Mouse (Mus musculus): ENCODE results near the gene Eya3. TPM values are rescaled to one million over a fixed set of nuclear protein-coding genes. Genes with fewer than 3 reads are reported as not detected.

Gene Eya3
- total RNA-seq, 1 experiment from 2014 or later: 18.3 TPM

DNA sequence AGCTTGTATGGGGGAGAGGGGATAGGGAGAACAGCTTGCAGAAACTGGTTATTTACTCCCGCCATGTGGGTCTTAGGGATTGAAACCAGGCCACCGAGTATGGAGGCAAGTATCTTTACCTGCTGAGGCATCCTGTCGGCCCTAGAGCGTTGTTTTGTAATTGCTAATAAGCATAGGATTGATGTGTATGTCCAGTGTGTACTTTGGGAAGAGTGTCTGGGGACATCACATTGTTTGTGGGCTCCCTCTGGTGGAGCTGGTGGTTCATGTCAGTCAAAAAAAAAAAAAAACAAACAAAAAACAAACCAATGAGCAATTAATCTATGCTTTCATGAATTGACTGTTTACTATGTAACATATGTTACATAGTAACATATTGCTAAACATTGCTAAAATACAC lies 2.2 kb upstream of the Eya3 start:
- 0 out of 2 replicates have a peak, but pooled peaks have one; percentile 34 for ATAC-seq (replicated peaks; ENCODE audit: low read depth, poor library complexity, severe bottlenecking)

DNA sequence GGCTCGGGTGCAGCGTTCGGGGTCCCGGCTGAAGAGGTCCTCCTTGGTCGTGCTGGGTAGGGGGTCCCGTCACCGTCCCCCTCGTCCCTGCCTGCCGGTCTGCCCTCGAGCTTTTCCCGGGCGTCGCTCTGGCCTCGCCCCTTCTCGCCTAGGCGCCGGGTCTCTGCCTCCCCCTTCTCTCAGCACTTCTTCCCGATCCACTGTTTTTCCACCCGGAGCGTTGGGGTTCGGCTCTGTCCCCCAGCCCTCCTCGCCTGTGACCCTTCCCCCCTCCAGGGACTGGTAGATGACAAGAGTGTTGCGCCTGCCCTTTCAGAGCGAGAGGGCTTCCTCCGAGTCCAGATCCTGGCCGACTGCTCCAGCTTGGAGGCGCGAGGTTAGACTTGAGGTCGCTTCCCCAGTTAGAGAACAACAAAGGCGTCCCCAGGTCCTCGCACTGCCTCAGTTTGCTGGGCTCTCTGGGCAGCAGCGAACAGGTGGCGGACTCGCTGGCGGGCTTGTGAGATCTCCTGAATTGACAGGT lies 465 bp downstream of the Eya3 start:
- ATAC-seq (replicated peaks; ENCODE audit: low read depth, poor library complexity, severe bottlenecking): peak; percentile 21; the same call in 1 of the 2 replicates

DNA sequence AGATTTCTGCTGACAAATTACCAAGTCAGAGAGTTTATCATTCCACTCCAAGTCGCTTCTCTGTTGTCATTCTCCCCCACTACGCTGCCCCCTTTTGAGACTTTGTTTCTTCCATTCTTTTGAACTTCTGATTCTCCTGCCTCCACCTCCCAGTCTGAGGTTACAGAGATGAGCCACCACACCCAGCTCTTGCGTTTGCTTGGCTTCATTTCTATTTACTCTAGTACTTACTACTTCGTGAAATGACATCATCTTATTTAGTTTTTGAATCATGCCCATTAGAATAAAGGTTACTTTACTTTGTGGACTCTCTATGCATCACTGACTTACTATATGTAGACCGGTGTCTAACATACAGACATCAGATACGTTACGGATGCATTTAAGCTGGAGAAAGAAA lies 8.7 kb downstream of the Eya3 start:
- no peak for ATAC-seq (replicated peaks; ENCODE audit: low read depth, poor library complexity, severe bottlenecking)

DNA sequence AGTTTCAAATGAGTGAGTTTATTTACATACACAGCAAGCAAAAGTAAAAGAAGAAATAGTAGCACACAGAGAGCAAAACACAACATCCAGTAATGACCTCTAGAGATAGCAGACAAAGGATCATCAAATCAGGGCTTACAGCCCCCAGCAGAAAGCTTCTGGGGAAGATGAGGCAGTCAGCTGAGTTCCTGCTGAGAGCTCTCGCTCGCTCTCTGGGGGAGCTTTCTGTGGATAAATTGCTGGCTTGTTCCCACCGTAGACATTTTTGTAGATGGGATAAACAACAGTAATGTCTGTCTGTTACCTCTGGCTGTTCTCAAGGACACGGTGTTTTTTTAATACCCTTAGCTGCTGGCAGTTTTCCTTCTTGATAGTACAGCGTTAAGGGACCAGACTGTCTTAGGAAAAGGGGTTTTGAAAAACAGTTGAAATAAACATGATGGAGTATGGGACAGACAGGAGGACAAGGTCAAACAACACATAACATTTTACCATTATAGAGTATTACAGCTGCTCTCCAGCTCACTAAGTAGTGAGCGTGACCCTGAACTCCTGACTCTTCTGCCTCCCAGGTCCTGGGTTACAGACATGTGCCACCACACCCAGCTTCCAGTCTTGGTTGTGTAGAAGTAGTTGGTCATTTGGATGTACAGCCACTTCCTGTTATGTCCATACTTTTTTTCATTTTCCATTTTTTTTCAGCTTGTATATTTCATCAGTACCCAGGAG lies 10.6 kb downstream of the Eya3 start:
- ATAC-seq (replicated peaks; ENCODE audit: low read depth, poor library complexity, severe bottlenecking): no peak

DNA sequence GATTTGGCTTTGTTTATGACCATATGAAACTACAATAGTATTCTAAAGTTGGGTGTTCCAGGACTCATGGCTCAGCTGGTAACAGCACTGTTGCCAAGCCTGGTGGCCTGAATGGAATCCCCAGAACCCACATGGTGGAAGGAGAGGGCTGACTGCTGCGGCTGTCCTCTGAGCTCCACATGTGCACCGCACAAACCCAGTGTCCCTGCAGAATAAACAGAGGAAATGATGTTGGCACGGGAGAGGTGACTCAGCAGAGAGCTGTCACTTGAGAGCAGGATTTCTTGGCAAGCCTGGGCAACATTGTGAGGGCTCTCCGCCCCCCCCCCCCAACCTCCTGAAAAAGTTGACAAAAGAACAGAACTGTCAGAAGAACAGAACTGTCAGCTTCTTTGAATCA lies 14.1 kb downstream of the Eya3 start:
- peak; percentile 95 for ATAC-seq (replicated peaks; ENCODE audit: low read depth, poor library complexity, severe bottlenecking)

DNA sequence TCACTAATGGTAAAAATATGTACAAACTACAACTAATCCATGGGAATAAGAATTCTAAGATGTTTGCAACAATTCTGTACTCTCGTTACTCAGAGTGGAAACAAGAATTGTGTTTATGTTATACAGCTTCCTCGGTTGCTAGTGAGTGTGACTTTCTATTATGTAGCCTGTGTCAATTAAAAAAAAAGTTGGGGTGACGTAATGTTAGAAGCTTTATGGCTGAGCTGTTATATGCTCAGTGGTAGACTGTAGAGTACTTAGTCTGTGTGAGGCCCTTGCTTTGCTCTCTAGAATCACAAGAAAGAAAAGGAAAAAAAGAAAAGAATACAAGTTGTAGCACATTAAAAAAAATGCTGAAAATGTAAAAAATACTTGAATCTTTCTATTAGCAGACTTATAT lies 15.0 kb downstream of the Eya3 start:
- no peak for ATAC-seq (replicated peaks; ENCODE audit: low read depth, poor library complexity, severe bottlenecking)

DNA sequence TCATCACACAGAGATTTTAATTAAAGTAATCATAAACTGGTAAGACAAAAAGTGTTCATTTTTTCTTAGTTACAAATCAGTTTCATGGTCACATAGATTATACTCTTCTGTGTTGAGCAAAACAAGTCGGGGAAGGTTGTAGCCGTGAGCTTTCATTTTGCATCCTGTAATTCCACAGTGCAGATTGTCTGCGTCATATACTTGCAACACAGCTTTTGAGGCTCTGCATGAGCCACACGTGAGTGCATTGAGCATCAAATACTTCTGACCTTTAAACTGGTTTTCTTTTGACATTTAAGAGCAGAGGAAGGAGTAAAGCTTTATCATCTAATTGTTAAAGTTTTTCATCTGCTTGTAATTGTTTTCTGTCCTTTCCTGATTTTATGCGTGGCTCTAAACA lies 16.5 kb downstream of the Eya3 start:
- ATAC-seq (replicated peaks; ENCODE audit: low read depth, poor library complexity, severe bottlenecking): no peak

DNA sequence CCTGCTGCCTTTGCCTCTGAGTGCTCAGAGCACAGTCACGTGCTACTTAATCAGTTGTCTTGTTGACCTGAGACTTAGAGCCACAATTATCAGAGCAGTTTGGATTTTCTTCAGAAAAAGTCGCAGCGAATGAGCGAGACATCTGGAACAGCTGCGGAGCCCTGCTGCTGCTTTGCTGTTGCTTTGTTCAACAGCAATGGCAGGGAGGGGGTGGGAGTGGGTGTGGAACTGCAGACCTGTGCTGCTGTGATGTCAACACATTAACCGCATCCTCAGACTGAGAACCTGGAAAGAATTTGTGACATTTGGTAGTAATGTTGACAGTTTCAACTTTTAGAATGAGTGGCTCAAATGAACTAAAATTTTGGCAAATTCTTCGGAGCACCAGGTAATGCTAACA lies 20.3 kb downstream of the Eya3 start:
- no peak for ATAC-seq (replicated peaks; ENCODE audit: low read depth, poor library complexity, severe bottlenecking)

DNA sequence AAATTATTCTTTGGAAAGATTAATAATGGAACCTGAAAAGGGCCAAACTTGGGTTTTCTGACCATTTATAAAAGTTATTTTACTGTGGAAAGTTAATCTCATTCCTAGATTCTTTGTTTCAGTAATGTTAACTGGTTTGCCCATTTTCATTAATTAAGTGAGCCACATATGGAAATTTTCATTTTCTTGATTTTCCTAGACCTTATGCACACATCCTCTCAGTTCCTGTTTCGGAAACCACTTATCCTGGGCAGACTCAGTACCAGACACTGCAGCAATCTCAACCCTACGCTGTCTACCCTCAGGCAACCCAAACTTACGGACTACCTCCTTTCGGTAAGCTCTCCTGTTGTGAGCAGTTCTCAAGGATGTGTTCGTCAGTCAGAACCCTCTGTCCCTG lies 33.9 kb downstream of the Eya3 start:
- no peak for ATAC-seq (replicated peaks; ENCODE audit: low read depth, poor library complexity, severe bottlenecking)

DNA sequence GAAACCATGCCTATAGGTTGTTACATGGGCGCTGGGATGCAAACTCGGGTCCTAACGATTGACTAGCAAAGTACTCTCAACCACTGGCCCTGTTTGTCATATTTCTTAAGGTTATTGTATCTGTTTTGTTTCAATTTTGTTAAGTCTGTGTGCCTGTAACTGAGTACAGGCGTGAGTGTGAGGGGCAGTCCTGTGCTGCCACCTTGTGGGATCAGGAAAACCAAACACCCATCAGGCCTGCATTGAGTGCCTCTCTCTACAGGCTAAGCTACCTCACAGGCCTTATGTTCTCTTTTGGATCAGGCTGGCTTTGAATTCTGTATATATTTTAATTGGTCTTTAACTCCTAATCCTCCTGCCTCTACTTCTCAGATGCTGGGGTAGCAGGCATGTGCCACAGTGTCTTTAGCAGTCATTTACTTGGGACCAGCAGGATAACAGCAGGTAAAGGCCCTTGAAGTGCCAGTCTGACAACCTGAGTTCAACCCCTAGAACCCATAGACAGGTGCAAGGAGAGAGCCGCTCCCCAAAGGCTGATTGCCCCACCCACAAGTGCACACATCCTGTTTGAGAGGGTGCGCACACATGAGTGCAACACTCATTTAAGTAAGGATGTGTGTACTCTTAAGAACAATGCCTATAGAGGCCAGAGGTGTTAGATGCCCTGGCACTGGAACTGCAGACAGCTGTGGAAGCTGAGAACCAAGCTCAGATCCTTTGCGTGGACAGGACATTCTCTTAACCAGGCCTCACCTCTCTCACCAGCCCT lies 38.2 kb downstream of the Eya3 start:
- peak; percentile 89 for ATAC-seq (replicated peaks; ENCODE audit: low read depth, poor library complexity, severe bottlenecking)

DNA sequence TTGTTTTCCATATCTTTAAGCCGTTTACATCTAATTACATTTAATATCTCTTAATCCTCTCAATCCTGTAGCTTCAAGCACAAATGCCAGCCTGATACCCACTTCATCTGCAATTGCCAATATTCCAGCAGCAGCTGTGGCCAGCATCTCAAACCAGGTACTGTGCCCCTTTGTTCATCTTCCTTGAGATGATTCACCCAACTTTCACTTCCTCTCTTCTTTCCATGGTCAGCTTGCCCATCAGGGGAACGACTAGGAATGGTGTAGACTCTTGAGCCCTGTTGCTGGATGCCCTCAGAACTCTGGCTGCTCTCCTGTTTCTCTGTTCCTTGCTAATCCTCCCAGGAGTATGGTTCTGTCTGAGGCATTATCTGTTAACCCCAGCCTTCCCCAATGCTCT lies 50.8 kb downstream of the Eya3 start:
- ATAC-seq (replicated peaks; ENCODE audit: low read depth, poor library complexity, severe bottlenecking): no peak

DNA sequence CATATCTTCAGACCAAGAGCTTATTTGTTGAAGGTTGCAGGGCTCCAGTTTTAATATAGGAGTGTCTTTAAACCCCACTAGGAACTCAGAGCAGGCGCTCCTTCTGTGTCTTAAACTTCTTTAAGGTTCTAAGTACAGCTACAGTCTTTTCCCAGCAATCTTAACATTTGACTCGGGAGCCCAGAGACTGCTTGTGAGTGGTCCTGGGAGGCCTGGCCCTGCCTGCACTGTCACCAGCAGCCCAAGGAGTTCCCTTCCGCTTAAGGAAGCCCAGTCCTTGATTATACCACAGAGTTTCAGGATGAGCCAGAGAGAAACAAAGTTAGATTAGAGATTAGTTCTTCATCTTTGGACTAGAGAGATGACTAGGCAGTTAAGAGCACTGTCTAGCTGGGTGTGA lies 54.6 kb downstream of the Eya3 start:
- no peak for ATAC-seq (replicated peaks; ENCODE audit: low read depth, poor library complexity, severe bottlenecking)

DNA sequence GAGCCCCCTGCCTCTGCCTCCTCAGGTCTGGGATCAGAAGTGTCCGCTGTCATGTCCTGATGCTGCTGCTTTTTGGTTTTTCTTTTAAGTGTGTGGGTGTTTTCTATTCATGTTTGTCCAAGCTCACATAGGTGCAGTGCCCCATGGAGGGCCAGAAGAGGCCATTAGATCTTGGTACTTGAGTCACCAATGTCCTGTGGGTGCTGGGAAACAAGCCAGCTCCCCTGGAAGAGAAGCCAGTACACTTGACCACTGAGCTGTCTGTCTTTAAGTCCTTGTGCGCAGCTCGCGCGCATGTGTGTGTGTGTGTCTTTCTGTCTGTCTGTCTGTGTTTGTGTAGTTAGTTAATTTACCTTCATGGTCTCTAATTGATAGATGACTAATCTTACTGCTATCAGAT lies 63.3 kb downstream of the Eya3 start:
- ATAC-seq (replicated peaks; ENCODE audit: low read depth, poor library complexity, severe bottlenecking): no peak

DNA sequence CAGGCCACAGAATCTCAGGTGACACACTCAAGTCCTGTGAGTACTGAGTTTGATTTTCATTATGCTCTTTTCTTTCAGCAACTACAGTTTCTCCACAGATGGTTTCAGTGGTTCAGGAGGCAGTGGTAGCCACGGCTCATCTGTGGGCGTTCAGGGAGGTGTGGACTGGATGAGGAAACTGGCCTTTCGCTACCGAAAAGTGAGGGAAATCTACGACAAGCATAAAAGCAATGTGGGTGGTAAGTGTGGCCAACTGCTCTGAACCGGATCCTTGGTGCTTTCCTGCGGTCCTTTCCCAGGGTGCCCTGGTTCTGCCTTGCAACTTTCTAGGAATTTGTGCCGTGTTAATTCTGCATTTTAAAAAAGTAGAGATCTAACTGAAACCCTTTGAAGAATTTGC lies 68.1 kb downstream of the Eya3 start:
- no peak for ATAC-seq (replicated peaks; ENCODE audit: low read depth, poor library complexity, severe bottlenecking)

DNA sequence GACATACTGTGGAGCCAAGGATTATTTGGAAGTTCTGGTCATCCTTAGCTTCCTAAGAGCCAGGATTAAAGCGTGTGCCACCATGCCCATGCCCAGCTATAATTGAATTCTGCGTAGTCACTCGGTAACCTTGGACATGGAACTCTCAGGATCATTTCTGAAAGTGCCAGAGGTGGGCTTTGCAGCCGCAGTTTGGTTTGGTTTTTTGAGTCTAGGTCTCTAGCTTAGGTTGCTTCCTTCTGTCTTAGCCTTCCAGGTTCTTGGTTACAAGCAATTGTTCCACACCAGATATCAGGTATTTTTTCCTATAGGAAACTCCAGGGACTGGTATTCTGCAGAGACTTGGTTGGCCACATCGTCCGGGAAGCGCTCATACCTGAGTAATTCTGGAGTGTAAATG lies 74.4 kb downstream of the Eya3 start:
- ATAC-seq (replicated peaks; ENCODE audit: low read depth, poor library complexity, severe bottlenecking): no peak

DNA sequence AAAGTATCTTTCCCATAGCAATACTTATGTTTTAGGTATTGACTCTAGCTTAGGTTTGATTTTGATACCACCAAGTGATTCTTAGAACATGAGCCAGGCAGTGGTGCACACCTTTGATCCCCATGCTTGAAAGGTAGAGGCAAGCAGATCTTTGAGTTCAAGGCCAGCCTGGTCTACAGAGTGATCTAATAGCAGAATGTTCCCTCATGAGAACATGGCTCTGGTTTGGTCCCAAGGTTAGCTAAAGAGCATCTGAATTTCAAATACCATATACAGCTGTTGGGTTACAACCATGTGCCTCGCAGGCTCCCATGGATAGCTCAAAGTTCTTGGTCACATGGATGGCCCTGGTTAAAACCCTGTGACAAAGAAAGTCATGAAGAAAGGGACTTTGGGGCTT lies 79.5 kb downstream of the Eya3 start:
- ATAC-seq (replicated peaks; ENCODE audit: low read depth, poor library complexity, severe bottlenecking): no peak

DNA sequence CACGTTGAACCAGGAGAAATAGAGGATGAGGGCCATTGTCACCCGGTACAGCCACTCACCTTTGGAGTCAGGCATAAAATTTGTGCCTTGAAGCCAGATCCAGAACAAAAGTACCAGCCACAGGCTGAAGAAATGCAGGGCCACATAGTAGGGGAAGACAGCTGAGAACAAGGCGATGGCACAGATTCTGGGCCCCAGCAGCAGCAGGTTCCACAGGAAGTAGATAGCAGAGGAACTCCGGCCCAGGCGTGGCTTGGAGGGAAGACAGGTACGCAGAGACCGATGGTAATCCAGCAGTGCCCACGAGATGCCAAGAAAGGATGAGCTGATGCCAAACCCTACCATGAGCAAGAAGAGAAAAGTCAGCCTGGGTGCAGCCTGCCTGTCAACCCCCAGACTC lies 89.4 kb downstream of the Eya3 start:
- no peak for ATAC-seq (replicated peaks; ENCODE audit: low read depth, poor library complexity, severe bottlenecking)

DNA sequence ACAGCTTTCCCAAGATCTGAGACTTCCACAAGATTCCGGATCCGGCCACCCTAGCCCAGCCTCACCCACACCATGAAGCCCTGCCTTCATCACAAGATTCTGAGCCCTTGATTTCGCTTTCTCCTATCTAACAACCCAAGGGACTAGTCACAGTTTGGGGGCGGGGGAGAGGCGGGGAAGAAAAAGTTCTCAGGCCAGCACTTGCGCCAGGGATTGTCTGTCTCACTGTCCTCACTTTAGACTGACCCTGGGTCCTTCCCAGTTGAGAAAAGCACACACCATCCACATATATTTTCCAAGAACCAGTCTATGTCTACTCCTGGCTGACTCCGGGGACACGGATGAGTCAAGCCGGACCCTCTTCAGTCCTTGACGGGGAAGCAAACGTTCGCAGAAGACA lies 92.8 kb downstream of the Eya3 start:
- no peak for ATAC-seq (replicated peaks; ENCODE audit: low read depth, poor library complexity, severe bottlenecking)

DNA sequence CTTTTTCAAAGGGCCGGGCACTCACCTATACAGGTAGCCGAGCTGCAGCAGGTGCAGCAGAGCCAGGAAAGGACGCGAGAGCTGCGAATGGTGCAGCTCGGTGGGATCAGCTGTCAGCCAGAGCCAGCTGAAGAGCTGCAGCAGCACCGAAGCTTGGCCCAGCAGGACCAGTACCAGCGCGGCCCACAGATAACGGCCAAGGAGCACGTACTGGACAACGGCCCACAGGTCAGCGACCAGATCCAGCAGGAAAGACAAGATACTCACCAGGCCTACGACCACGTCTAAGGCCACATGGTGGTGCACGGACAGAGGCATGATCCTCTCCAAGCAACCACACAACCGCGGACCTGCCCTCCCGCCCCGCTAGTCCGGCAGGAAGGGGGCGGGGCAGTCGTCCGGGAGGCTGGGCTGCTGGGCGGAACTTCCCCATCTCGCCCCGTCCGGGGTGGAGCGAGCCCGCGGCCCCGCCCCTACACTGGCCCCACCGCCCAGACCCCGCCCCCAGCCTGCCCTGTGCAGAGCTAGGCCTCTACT lies 93.4 kb downstream of the Eya3 start, which contains the start of gene Xkr8:
TSS of gene Xkr8 (minus strand) at position 399 of the 537 bp plus-strand sequence.
- ATAC-seq (replicated peaks; ENCODE audit: low read depth, poor library complexity, severe bottlenecking): peak; percentile 96

DNA sequence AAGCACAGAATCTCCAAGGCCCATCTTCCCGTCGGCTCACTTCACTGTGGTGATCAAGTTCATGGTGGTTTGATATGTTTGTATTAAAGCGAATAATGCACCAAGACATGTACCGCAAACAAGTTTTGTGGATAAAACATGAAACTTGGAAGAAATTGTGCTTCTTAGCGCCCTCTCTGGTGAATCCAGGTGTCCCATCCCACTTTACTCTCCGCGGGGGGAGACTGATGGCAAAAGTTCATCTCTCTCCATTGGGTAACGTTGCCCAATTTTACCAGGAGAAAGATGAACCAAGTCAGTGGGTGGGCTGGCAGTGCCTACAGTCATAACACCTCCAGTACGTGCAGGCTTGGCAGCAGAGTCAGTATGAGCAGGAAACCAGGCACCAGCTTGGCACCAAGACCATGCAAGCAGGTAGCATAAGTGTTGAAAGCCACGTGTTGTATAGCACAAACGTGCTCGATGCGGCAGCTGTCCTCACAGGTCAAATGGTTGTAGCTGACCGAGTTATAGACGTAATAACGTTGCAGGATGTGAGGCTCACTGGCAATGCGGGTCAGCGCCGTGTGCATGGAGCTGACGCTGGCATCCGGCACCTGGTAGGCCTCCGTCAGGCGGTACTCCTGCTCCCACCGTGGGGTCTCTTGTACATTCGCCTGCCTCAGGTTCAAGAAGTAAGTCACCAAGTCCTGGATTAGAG lies 94.4 kb downstream of the Eya3 start:
- ATAC-seq (replicated peaks; ENCODE audit: low read depth, poor library complexity, severe bottlenecking): no peak

DNA sequence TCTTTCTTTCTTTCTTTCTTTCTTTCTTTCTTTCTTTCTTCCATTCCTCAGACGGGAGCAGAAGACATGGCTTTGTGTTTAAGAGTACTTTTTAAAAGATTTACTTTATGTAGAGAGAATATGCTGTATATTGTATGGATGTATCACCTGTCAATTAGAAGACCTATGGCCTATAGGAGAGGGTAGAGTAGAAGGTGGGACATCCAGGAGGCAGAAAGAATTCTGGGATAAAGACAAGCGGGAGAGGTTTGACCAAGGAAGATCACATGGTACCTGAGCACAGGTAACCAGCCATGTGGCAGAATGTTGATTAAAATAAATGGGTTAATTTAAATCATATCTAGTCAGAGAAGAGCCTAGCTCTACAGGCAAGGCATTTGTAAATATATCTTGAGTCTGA lies 96.0 kb downstream of the Eya3 start:
- ATAC-seq (replicated peaks; ENCODE audit: low read depth, poor library complexity, severe bottlenecking): no peak
